Mouse (Mus musculus) stomach, postnatal 0 days (tissue): ENCODE data around the gene Rexo5. TPM values are rescaled to one million over a fixed set of nuclear protein-coding genes. Genes with fewer than 3 reads are reported as not detected.

Experiments used
- ATAC-seq: fragments of 200-750 bp; cut with Nextera tagmentation; 2 replicates; pipeline ENCODE4 v1.8.0; 2017; ENCODE audit not compliant: low FRiP score, low TSS enrichment
- DNase-seq: peaks from one replicate; pipeline ENCODE4 v3.0.0-alpha.2; 2016; ENCODE audit warnings: low spot score
- H3K27ac ChIP-seq: fragments of 300-500 bp; sonication (generic); replicated peaks from 2 replicates; pipeline ENCODE4 v1.5.1; 2014; ENCODE audit warnings: mild to moderate bottlenecking, control low read depth
- H3K27me3 ChIP-seq: fragments of 300-500 bp; sonication (generic); 2 replicates; pipeline ENCODE4 v1.6.1; 2014; ENCODE audit warnings: low read length; ENCODE audit not compliant: control insufficient read depth, insufficient read depth
- H3K36me3 ChIP-seq: fragments of 300-500 bp; sonication (generic); 2 replicates; pipeline ENCODE4 v1.6.1; 2014; ENCODE audit warnings: low read length, mixed read lengths; ENCODE audit not compliant: control insufficient read depth, insufficient read depth
- H3K4me1 ChIP-seq: fragments of 300-500 bp; sonication (generic); replicated peaks from 2 replicates; pipeline ENCODE4 v1.6.1; 2014; ENCODE audit warnings: antibody characterized with exemption; ENCODE audit not compliant: control insufficient read depth, insufficient read depth
- H3K4me2 ChIP-seq: fragments of 300-500 bp; sonication (generic); replicated peaks from 2 replicates; pipeline ENCODE4 v1.6.1; 2014; ENCODE audit warnings: low read depth, mild to moderate bottlenecking, control low read depth, moderate library complexity
- H3K4me3 ChIP-seq: fragments of 300-500 bp; sonication (generic); 2 replicates; pipeline ENCODE4 v1.5.1; 2014; ENCODE audit warnings: low read depth, low read length, control low read depth
- H3K9ac ChIP-seq: fragments of 300-500 bp; sonication (generic); 2 replicates; pipeline ENCODE4 v1.6.1; 2014; ENCODE audit warnings: mild to moderate bottlenecking, low read length, control low read depth, mixed read lengths
- H3K9me3 ChIP-seq: fragments of 300-500 bp; sonication (generic); 2 replicates; pipeline ENCODE4 v1.6.1; 2016; ENCODE audit warnings: low read length; ENCODE audit not compliant: control insufficient read depth
- CTCF ChIP-seq: IDR thresholded peaks from 2 replicates; pipeline ENCODE4 v1.5.1; 2016; ENCODE audit warnings: antibody characterized with exemption, low read depth, mild to moderate bottlenecking, moderate library complexity
- EP300 ChIP-seq: optimal IDR thresholded peaks from 2 replicates; pipeline ENCODE3; 2016; ENCODE audit warnings: antibody characterized with exemption
- WGBS: fragments of 180-500 bp; shearing (Covaris S2); extraction: QIAGEN DNeasy Blood & Tissue Kit; methylation state at CpG from one replicate; pipeline ENCODE4 v1.1.7; 2014; 5-methylcytosine and 5-hydroxymethylcytosine counted together
- polyA plus RNA-seq: library from polyadenylated mRNA; unstranded; fragments of >200 nt; fragmentation: Nextera tagmentation; extraction: Ambion mirVana; gene quantifications from 2 replicates; pipeline ENCODE4 v1.2.1, GENCODE M21; 2015

Rexo5 gene
- polyA plus RNA-seq, 1 experiment from 2014 or later: 4.8 TPM

DNA sequence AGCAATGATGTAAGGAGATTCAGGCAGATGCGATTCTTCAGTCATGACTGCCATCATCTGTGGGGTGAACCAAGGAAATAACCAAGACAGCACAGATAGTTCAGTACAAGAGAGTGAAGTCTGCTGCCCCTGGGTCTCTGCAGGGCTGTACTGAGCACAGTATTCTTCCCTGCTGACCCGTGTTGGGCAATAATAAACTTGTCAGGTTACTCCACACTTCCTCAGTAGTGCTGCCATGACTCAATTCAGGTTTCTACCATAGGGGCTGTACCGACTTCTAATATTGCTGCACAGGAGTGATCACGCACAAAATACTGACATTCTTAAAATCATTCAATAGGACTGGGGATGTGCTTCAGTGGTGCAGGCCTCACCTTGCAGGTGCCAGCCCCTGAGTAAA, 85.4 kb downstream of the Rexo5 start:
- Histone ChIP-seq H3K4me1 (no peaks in the 10 kb centered on the region), H3K4me2 (no peak overlapping the region), H3K27me3 (no peaks in the 10 kb centered on the region), H3K27ac (no peak overlapping the region), H3K9me3 (no peaks in the 10 kb centered on the region), H3K36me3 (no peaks in the 10 kb centered on the region), H3K4me3 (no peak overlapping the region), H3K9ac (no peak overlapping the region)
- 87% methylated on average over 4 of the region's 4 CpGs for WGBS
- DNase-seq (no peak), ATAC-seq (no peak)
- TF ChIP-seq EP300 (no peak), CTCF (no peak)

DNA sequence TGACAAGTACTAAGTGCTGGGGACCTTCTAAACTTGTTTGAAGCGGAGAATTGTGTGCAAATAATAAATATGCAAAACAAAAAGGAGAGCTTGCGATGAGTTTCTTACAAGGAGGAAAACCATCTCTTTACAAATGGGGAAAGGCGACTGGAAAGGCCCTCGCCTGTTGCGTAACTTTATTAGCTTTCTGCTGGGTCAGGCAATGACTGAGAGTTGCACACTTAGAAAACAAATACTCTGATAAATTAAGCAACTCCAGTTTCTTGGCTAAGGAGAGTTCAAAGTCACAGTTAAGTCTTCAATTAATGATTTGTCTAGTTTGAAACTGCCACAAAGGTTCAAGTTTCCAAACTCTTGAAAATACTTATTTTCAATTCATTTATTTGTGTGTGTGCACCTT, 86.5 kb downstream of the Rexo5 start:
- Histone ChIP-seq H3K9ac (no peak overlapping the region), H3K4me3 (no peak overlapping the region), H3K27ac (no peak overlapping the region), H3K4me1 (no peaks in the 10 kb centered on the region), H3K9me3 (no peaks in the 10 kb centered on the region), H3K27me3 (no peaks in the 10 kb centered on the region), H3K36me3 (0 out of 2 replicates have a peak, but pooled peaks cover under 1% of the 10 kb centered on the region), H3K4me2 (no peak overlapping the region)
- WGBS: 68% methylated on average over 5 of the region's 5 CpGs
- no peak for DNase-seq
- TF ChIP-seq CTCF (no peak), EP300 (no peak)
- ATAC-seq: no peak

DNA sequence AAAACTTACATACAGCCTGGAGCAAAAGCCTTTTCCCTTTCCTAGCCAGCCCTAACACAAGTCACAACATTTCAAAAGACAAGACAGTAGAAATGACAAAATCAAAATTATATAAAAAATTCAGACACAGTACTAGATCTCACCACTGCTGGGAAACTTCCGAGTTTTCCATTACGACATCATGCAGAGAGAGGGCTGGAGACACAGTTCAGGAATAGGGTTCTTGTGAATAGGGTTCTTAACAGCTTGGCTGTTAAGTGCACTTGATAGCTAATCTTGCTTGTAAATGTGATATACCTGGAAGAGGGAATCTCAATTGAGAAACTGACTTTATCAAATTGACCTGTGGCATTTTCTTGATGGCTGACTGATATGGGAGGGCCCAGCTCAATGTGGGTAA, 87.4 kb downstream of the Rexo5 start:
- H3K36me3 ChIP-seq: 0 out of 2 replicates have a peak, but pooled peaks cover 2% of the 10 kb centered on the region
- TF ChIP-seq EP300 (no peak), CTCF (no peak)
- H3K4me2 ChIP-seq: no peak overlapping the region
- H3K9me3 ChIP-seq: no peaks in the 10 kb centered on the region
- no peak overlapping the region for H3K9ac ChIP-seq
- H3K4me3 ChIP-seq: no peak overlapping the region
- H3K4me1 ChIP-seq: no peaks in the 10 kb centered on the region
- ATAC-seq (no peak), DNase-seq (no peak)
- H3K27me3 ChIP-seq: no peaks in the 10 kb centered on the region
- no peak overlapping the region for H3K27ac ChIP-seq
- 89% methylated on average over 2 of the region's 2 CpGs for WGBS

DNA sequence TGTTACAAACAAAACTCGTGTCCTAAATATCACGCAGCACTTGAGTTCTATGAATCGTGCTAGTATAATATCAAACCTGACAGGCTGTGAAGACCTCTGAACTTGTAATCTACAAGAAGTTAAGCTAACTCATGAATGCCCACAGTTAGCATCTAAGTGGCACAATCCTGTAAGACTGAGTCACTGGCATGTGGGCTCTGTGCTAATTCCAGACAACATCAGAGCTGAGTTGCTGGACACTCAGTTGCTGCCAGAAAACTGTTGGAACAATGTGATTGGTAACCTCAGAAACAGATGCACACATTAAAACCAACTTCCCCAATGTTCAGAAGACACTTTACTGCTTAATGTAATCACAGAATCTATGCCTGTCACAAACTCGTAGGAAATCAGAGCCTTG, 94.1 kb downstream of the Rexo5 start:
- 0 out of 2 replicates have a peak, but pooled peaks cover 2% of the 10 kb centered on the region for H3K36me3 ChIP-seq
- no peaks in the 10 kb centered on the region for H3K4me1 ChIP-seq
- no peaks in the 10 kb centered on the region for H3K9me3 ChIP-seq
- H3K27ac ChIP-seq: no peak overlapping the region
- WGBS: 80% methylated on average over 4 of the region's 4 CpGs
- TF ChIP-seq CTCF: no peak
- no peak for TF ChIP-seq EP300
- DNase-seq (no peak), ATAC-seq (no peak)
- H3K27me3 ChIP-seq: no peaks in the 10 kb centered on the region
- no peak overlapping the region for H3K9ac ChIP-seq
- no peak overlapping the region for H3K4me3 ChIP-seq
- H3K4me2 ChIP-seq: no peak overlapping the region

DNA sequence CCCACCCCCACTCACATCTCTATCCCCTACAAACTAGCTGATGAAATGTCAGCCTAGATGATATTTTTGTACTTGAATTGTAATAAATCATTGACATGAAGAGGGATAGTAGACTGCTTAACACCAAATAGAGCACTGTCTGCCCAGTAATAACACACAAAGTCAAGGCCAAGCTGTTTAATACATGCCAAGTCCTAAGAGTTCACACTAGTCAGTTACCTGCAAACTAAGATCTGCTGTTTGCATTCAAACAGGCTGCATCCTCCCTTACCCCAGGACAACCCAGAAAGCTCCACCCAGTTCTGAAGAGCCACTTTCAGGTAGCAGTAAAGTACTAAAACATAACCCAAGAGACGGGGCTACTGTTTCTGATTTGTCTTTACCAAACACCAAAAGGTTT, 98.4 kb downstream of the Rexo5 start:
- WGBS: 85% methylated on average over 1 of the region's 1 CpGs

DNA sequence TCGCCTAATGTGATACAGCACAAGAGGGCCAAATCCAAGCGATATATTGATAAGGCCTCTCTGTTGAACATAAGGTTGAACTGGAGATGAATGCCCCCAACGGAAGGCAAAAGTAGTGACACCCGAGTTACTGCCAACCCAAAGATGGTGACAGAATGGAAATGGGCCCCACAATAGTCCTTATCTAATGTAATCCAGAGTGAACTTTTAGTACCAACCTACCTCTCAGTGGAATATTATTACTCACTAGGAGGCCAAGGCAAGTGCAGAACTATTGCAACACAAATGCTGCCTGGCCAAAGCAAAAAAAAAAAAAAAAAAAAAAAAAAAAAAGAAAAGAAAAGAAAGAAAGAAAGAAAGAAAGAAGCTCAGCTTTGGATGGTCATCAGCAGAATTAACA, 98.9 kb downstream of the Rexo5 start:
- Histone ChIP-seq H3K4me1 (0 out of 2 replicates have a peak, but pooled peaks cover 4% of the 10 kb centered on the region), H3K9ac (no peak overlapping the region), H3K4me2 (no peak overlapping the region), H3K27ac (no peak overlapping the region), H3K4me3 (no peak overlapping the region), H3K36me3 (no peaks in the 10 kb centered on the region), H3K27me3 (no peaks in the 10 kb centered on the region), H3K9me3 (no peaks in the 10 kb centered on the region)
- DNase-seq (no peak), ATAC-seq (no peak)
- TF ChIP-seq EP300: no peak
- TF ChIP-seq CTCF: no peak
- WGBS: 87% methylated on average over 4 of the region's 4 CpGs

More for the DNA sequence above, 98.4 kb downstream of the Rexo5 start:
- no peaks in the 10 kb centered on the region for H3K36me3 ChIP-seq
- H3K4me1 ChIP-seq: 0 out of 2 replicates have a peak, but pooled peaks cover 4% of the 10 kb centered on the region
- no peak overlapping the region for H3K9ac ChIP-seq
- DNase-seq (no peak), ATAC-seq (no peak)
- no peak overlapping the region for H3K27ac ChIP-seq
- H3K4me2 ChIP-seq: no peak overlapping the region
- no peaks in the 10 kb centered on the region for H3K9me3 ChIP-seq
- no peak for TF ChIP-seq CTCF
- no peak for TF ChIP-seq EP300
- no peak overlapping the region for H3K4me3 ChIP-seq
- H3K27me3 ChIP-seq: no peaks in the 10 kb centered on the region
